Mouse (Mus musculus): ENCODE measurements around the gene Zc3h15.
"Not testable (repeated sequence)": the region's sequence is repeated elsewhere in the genome, so short reads cannot be mapped to it uniquely, and the experiment has no call there.

Zc3h15 gene

GRCm38 (mm10) chr2:83674896-83675295, 30.7 kb downstream of the Zc3h15 start:
- no peak for DNase-seq

DNA sequence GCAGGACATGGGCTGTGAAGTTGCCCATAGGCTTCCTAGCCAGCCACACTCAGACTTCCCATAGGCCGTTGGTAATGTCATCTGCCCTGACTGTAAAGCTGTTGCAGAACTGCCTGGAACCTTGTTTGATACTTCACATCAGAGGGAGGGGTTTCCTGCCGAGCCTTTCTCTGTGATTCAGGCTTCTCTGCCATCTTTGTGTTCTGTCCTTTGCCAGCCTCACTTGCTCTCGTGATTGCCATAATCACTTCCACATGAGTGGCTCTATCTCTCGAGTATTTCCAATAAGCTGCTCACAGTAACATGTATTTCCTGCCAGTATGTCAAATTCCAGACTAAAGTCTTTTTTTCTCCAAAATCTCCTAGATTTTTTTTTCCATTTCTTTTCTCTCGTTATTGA, 31.4 kb downstream of the Zc3h15 start:
- no peak for DNase-seq

DNA sequence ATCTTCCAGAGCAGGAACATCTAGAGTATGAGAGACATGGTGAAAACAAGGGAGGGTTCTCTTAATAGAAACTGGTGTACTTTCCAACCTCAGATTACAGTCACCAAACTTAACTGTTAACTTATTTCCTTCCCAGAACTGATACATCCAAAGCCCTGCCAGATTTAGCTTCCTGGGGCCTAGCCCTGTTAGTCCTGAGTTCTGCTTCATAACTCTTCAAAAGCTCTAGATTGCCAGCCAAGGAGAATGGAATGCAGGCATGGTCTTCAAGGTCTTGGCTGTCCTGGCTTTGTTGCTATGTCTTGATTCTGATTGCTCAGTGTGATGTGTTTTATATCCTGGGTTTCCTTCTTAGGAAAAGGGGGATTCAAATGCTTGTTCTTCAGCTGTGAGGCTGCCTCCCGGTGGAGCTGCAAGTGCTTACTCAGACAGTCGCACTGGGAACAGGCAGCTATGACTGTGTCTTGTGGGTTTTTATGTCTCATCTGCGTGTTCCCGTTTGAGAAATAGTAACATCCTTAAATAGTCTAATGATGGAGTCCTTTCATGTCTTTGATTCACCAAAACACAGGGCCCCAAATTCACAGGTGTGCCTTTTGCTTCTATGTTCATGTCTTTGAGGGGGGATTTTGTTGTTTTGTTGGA, 32.1 kb downstream of the Zc3h15 start:
- DNase-seq, result no peak

DNA sequence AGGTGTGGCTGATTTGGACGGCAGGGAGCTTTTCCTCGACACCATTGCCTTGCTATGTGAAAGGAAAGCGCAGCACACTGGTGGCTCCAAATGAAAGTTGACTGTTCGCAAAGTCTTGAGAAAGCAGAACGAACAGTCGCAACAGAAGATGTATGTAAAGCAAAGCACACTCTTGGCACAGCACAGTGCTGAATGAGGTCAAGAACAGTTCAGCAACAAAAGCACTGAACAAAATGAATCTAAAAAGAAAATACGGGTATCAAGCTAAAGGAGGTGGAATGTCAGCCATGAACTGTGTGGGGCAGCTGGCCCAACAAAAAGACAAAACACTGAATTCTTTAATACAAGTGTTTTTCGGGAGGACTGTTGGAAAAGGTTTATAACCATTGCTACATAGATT, 37.1 kb downstream of the Zc3h15 start:
- no peak for DNase-seq

DNA sequence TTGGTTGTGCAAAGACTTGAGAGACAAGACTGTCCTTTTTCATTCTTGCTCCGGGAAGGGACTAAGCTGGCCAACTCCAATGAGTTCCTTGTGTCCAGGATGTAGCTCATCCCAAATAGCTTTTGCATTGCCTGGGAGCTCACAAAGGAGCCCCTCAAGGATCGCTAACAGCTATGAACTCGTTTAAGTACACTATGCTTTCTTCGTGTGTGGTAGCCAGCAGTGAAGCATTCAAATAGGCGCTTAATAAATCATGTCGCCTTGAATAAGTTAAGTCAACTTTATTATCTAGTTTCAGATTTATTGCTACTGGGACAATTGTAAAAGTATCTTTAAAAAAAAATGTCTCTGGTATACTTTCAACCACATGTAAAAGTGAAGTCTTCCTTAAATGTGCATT, 37.5 kb downstream of the Zc3h15 start:
- DNase-seq, result no peak

- DNase-seq, result no peak
Measured at GRCm38 (mm10) chr2:83682282-83682681, 38.0 kb downstream of the Zc3h15 start.

DNA sequence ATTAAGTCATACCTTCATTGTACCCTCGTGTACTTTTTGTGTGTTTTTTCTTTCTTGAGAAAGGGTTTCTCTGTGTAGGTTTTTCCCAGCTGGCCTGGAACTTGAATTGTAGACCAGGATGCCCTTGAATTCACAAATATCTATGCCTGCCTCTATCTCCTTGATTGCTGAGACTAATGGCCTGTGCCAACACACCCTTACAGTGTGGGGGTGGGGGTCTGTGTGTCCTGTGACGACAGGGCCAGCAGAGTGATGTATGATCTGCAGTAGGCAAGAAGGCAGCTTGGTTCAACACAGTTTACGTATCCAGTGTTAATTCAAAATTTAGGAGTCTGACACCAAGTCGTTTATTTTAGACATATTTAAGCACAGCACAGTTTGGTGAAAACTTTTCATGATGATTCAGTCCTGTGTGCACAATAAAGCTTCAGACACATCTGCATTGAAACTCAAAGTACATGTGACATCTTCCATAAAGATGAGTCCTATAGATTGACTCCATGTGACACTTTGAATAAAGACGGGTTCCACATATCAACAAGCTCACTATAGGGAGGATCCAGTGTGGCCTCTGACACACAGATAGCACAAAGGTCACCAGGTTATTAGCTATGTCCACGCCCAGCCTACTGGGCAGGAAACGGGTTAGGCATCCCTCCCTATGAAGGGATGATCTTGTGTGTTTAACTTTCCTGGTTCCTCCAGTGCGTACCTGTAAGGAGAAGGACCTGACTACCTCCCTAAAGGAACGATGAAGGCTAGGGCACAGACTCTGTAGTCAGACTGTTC, 39.7 kb downstream of the Zc3h15 start:
- no peak for DNase-seq

- DNase-seq, result no peak
Measured at GRCm38 (mm10) chr2:83684691-83685090, 40.5 kb downstream of the Zc3h15 start.

- no peak for DNase-seq
Measured at GRCm38 (mm10) chr2:83690372-83690771, 46.1 kb downstream of the Zc3h15 start.

DNA sequence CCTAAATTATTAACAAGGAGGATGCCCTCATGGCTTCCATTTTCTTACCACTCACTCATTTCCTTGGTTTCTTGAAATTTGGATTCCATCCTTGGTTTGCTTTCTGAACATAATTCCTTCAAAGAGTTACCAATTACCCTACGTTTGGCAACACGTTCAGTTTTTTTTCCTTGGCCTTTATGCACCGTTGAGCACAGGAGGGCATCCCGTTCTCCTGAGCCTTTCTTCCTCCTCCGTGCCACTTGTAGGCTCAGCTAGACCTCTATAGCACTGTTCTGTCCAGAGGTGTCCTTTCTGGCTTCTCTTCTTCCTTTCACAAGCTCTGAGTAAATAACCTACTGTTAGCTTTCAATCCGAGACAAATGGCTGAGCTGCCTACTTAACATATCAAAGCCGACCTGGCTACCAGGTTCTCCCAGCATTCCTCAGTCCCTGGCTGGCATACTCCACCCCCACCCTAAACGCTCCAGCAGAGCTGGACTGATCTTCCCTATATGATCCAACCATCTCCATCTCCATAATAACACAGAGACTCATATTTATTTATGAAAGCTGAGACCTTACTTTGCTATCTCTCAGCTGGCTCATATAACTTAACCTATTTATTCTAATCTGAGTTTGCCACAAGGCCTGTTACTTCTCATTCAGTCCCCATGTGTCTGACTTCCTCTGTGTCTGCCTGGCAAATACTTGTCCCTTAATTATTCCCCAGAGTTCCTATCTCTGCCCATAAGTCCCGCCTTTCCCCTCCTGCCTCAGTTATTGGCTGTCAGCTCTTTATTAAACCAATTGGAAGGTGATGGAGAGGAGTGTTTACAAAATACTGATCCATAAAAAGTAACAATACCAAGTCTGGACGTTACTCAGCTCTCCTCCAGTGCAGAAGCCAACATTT, 48.7 kb downstream of the Zc3h15 start:
- DNase-seq, result no peak

DNA sequence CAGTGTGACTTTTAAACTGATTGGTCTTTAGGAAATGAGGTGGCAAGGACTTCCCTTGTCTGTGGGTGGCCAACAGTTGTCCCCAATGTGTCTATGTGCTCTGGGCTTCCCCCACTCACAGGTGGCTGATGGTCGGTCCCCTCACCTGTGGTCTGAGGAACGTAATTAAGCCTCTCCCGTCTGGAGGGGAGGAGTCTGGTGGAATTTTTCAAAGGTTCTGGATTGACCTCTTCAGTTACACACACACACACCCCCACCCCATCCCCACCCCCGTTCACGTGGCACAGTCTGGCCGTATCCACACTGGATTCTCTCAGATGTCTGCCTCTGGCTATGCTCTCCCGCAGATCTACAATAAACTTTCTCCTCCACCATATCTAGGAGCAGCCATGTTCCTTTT, 49.8 kb downstream of the Zc3h15 start:
- DNase-seq, result no peak

DNA sequence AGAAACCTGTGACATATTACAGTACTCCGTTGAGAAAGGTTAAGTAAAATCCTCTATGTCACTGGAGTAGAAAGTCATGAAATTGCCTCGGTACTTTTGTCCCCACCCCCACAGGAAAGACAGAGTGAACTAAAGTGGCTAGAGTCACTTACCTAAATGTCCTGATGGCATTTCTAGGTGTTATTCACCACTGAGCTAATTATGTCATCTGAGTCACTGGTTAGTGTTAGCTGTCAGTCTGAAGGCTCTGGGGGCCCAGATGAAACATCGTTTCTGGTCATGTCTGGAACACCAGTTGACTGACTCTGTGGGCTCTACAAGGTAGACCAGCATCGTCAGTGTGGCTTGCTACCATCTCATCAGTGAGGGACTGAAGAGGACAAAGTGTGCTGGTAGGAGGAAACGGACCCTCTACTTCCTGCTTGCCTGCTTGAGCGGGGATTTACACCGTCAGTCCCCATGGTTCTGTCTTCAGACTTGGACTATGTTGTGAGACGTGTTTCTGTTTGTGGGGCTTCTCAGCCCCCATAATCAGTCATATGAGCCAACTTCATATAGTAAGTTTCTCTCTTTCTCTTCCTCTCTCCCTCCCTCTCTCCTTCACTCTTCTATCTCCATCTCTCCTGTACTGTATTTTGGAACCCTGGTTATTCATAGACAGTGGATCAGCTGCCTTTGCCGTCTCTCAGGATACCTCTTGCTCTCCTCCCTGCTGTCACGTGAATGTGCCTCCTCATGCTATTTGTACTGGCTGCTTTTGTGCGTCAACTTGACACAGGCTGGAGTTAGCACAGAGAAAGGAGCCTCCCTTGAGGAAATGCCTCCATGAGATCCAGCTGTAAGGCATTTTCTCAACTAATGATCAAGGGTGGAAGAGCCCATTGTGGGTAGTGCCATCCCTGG, 51.4 kb downstream of the Zc3h15 start:
- DNase-seq, result no peak

GRCm38 (mm10) chr2:83698484-83698883, 54.2 kb downstream of the Zc3h15 start:
- DNase-seq, result no peak

DNA sequence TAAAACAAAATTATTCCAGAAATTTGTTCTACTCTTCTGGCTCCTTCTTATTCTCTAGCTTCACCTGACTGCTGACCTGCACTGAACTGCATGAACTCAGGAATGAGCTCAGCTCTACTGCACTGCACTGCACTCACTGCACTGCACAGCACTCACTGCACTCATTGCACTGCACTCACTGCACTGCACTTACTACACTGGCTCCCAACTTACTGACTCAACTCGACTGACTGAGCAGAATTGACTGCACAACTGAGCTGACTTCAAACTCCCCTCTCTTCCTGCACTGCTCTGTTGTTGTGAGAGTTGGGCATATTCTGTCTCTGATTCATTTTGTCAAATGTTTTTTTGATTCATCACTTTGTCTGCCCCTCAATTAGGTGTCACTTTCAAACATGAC, 55.1 kb downstream of the Zc3h15 start:
- DNase-seq, result no peak

DNA sequence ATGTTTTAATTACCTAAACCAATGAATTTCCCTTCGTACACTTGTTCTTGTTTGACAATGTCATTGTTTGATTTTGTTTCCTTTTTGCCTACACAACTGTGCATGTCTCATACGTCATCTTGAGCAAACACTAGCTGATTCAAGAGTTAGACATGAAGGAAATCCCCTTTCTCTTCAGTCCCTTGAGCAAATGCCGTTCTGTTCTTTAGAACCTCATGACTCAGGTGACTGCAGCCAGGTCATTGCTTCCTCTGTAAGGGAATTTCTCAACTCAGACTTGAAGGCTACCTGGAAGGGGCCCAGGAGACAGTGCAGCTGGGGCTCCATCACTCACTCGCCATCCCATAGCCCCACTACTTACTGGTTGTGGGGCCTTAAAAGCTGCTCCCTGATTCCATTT, 56.4 kb downstream of the Zc3h15 start:
- no peak for DNase-seq

DNA sequence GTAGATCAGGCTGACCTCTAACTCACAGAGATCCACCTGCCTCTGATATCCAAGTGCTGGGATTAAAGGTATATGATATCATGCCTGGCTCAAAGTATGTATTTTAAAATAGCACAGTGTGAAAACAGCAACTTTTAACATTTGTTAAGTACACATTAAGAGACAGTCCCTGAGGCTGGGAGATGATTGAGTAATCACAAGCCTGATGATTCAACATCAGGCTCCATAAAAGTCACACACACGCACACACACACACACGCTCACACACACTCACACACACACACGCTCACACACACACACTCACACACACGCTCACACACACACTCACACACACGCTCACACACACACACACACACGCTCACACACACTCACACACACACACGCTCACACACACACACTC, 58.2 kb downstream of the Zc3h15 start:
- no peak for DNase-seq

- no peak for DNase-seq
Measured at GRCm38 (mm10) chr2:83705580-83706158, 61.4 kb downstream of the Zc3h15 start.

- no peak for DNase-seq
Measured at GRCm38 (mm10) chr2:83709896-83710524, 65.8 kb downstream of the Zc3h15 start.

- not testable (repeated sequence) for DNase-seq
Measured at GRCm38 (mm10) chr2:83713281-83713680, 69.0 kb downstream of the Zc3h15 start.

DNA sequence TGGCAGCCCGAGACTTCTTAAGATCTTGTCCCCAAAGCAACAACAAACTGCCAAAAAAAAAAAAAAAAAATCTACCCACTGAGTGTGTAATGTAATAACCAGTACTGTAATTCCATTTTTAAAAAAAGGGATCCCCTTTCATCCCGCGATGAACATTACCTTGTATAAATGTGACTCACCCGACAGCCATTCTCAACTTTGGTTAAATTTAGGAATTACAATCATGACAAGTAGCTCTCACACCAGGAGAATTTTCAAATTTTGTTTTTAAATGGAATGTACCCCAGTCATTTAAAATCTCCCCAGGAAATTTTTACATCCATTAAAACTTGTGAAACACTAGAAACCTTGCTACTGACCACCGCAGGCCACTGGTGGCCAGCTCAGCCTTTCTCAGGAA, 69.7 kb downstream of the Zc3h15 start:
- DNase-seq, result no peak

Measured in thymus, postnatal 4 days (tissue).